Mouse (Mus musculus) liver, embryonic 11.5 days (tissue): Measurements from ENCODE around the gene Trip12. TPM values are rescaled to one million over a fixed set of nuclear protein-coding genes. Genes with fewer than 3 reads are reported as not detected.

Source experiments
- ATAC-seq: fragments of 200-750 bp; cut with Nextera tagmentation; replicated peaks from 2 replicates; pipeline ENCODE4 v1.8.0; 2017; ENCODE audit warnings: moderate number of reproducible peaks, mild to moderate bottlenecking, moderate TSS enrichment, moderate library complexity; ENCODE audit not compliant: low FRiP score
- DNase-seq: peaks from one replicate; pipeline ENCODE4 v3.0.0-alpha.2; 2017; ENCODE audit warnings: low spot score
- H3K27ac ChIP-seq: fragments of 300-500 bp; sonication (generic); 2 replicates; pipeline ENCODE4 v1.5.1; 2014; ENCODE audit warnings: mild to moderate bottlenecking, low read depth, low read length, control low read depth
- H3K27me3 ChIP-seq: fragments of 300-500 bp; sonication (generic); replicated peaks from 2 replicates; pipeline ENCODE4 v1.6.1; 2014; ENCODE audit warnings: low read length, mixed read lengths; ENCODE audit not compliant: control insufficient read depth, insufficient read depth
- H3K36me3 ChIP-seq: fragments of 300-500 bp; sonication (generic); 2 replicates; pipeline ENCODE4 v1.6.1; 2014; ENCODE audit warnings: mild to moderate bottlenecking, low read length, moderate library complexity, mixed read lengths; ENCODE audit not compliant: control insufficient read depth, insufficient read depth
- H3K4me1 ChIP-seq: fragments of 300-500 bp; sonication (generic); replicated peaks from 2 replicates; pipeline ENCODE4 v1.6.1; 2014; ENCODE audit warnings: low read length, mixed read lengths; ENCODE audit not compliant: control insufficient read depth, insufficient read depth
- H3K4me2 ChIP-seq: fragments of 300-500 bp; sonication (generic); 2 replicates; pipeline ENCODE4 v1.6.1; 2014; ENCODE audit warnings: mild to moderate bottlenecking, control low read depth, moderate library complexity
- H3K4me3 ChIP-seq: fragments of 300-500 bp; sonication (generic); 2 replicates; pipeline ENCODE4 v1.5.1; 2014; ENCODE audit warnings: low read depth, low read length, control low read depth
- H3K9ac ChIP-seq: fragments of 300-500 bp; sonication (generic); 2 replicates; pipeline ENCODE4 v1.6.1; 2014; ENCODE audit warnings: low read depth, low read length, control low read depth
- H3K9me3 ChIP-seq: fragments of 300-500 bp; sonication (generic); 2 replicates; pipeline ENCODE4 v1.6.1; 2016; ENCODE audit warnings: low read length, inconsistent platforms, mixed read lengths; ENCODE audit not compliant: control insufficient read depth
- WGBS: fragments of 180-500 bp; shearing (Covaris S2); extraction: QIAGEN DNeasy Blood & Tissue Kit; methylation state at CpG from one replicate; pipeline ENCODE4 v1.1.7; 2014; 5-methylcytosine and 5-hydroxymethylcytosine counted together
- polyA plus RNA-seq: library from polyadenylated mRNA; unstranded; fragments of >200 nt; fragmentation: Nextera tagmentation; extraction: Ambion mirVana; gene quantifications from 2 replicates; pipeline ENCODE4 v1.2.1, GENCODE M21; 2014

The Trip12 gene
- 75.9 and 78.1 TPM in 2 replicates for polyA plus RNA-seq

DNA sequence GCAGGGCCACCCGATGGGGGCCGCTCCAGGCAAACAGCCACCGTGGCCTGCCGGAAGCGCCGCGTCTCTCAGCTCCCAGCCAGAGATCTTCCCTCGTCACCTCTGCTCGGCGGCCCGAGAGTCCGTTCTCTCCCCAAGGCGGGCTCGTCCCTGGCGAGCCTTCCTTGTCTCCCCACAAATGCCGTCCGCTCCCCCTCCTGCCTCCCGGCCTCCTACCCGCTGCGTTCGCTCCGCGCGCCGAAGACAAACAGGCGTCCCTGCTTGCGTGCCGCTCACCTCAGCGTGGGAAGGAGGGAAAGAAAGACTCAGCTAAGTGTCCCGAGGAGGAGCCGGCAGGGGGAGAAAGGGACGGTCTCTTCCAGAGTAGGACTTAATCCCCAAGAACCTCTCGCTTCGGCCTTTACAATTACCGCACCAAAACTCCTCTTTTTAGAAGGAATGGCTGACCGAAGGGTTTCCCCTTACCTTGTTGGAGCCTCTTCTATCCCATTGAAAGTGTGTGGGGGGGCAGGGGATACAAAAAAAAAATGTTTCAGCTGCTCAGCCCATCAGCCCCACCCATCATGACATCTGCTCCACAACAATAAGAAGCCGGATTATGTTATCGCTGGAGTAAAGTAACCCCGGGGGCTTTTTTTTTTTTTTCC is at the start of gene Trip12:
TSS of gene Trip12 (minus strand) at position 499 of the 647 bp plus-strand sequence.
- Histone ChIP-seq H3K9ac (peak within 1 kb of the TSS; percentile 99), H3K9me3 (no peaks in the 10 kb centered on the region), H3K36me3 (no peaks in the 10 kb centered on the region), H3K27me3 (no peaks in the 10 kb centered on the region), H3K4me1 (no peaks in the 10 kb centered on the region), H3K4me3 (peak within 1 kb of the TSS; percentile 98), H3K27ac (peak within 1 kb of the TSS; percentile 98), H3K4me2 (peak within 1 kb of the TSS; percentile 78)
- DNase-seq, result no peak
- under 1% methylated on average over 38 of the region's 39 CpGs for WGBS
- peak; percentile 44 for ATAC-seq

DNA sequence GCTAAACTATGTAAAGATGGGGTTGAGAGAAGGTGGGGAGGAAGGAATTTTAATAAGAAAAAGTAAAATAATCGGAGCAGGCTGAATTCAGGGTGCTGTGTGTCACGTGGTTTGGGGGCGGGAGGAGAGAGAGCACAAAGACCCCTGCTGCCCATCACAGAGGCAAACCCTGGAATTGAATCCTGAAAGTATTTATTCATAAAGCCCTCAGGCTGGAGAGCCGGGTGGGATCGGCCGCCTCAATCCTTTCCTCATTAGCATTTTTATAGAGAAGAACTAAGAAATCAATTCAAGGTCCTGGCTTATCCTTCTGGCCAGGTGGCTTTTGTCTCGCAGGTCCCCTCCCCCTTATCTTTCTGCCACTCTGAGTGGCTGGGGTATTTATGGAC is 49.7 kb upstream of the Trip12 start:
- H3K9me3 ChIP-seq, result no peaks in the 10 kb centered on the region
- 50% methylated on average over 7 of the region's 7 CpGs for WGBS
- DNase-seq (no peak), ATAC-seq (no peak)
- no peak overlapping the region for H3K9ac ChIP-seq
- no peak overlapping the region for H3K4me3 ChIP-seq
- no peak overlapping the region for H3K27ac ChIP-seq
- H3K4me2 ChIP-seq, result no peak overlapping the region
- H3K27me3 ChIP-seq, result no peaks in the 10 kb centered on the region
- no peaks in the 10 kb centered on the region for H3K36me3 ChIP-seq
- no peaks in the 10 kb centered on the region for H3K4me1 ChIP-seq

DNA sequence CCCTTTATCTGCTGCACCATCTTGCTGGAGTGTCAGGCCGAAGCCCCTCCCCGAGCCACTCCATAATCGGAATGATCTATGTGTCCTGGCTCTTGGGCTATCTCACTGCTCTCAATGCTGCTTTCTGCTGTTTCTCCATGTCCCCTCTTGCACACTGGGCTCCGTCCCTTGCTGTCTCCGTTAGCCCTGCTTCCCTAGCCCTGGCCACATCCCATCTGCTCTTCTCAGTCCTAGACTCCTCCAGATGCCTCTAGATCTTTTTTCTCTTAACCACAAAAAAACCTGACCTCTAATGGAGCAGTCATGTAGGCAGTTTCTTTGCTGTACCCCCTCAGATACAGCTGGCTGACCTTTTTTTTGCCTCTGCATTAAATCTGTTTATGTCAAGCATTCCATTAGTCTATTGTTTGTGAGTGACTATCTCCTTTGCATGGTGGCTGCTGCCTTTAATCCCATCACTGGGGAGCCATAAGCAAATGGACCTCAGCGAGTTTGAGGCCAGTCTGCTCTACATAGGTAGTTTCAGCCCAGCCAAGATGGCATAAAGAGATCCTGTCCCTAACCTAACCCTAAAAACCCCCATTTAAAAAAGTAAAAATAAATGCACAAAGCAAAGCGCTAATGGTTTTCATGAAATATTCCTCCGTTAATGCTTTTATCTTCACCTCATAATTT is 49.2 kb upstream of the Trip12 start:
- Histone ChIP-seq H3K4me1 (no peaks in the 10 kb centered on the region), H3K4me2 (no peak overlapping the region), H3K36me3 (no peaks in the 10 kb centered on the region), H3K9ac (no peak overlapping the region), H3K4me3 (no peak overlapping the region), H3K27ac (no peak overlapping the region), H3K27me3 (no peaks in the 10 kb centered on the region), H3K9me3 (no peaks in the 10 kb centered on the region)
- ATAC-seq (no peak), DNase-seq (no peak)
- WGBS, result 61% methylated on average over 8 of the region's 8 CpGs

DNA sequence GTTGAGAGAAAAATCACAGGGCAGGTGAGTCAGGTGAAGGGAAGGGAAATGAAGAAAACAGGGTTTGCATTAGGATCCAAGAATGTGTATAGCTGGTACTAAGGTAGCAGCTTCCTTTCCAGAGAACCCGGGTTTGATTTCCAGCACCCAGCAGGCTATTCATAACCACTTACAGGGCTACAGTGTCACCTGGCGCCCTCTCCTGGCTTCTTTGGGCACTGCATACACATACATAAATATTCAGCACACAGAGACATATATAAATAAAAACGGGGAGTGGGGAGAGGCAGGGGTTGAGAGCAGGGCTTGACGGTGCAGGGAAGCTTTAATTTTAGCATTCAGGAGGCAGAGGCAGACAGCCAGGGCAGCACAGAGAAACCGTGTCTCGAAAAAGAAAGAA is 45.6 kb upstream of the Trip12 start:
- H3K27me3 ChIP-seq, result no peaks in the 10 kb centered on the region
- no peaks in the 10 kb centered on the region for H3K36me3 ChIP-seq
- no peak overlapping the region for H3K4me2 ChIP-seq
- H3K9ac ChIP-seq, result no peak overlapping the region
- H3K4me3 ChIP-seq, result no peak overlapping the region
- no peak for DNase-seq
- H3K27ac ChIP-seq, result no peak overlapping the region
- no peaks in the 10 kb centered on the region for H3K4me1 ChIP-seq
- 83% methylated on average over 6 of the region's 6 CpGs for WGBS
- no peaks in the 10 kb centered on the region for H3K9me3 ChIP-seq
- ATAC-seq, result no peak

DNA sequence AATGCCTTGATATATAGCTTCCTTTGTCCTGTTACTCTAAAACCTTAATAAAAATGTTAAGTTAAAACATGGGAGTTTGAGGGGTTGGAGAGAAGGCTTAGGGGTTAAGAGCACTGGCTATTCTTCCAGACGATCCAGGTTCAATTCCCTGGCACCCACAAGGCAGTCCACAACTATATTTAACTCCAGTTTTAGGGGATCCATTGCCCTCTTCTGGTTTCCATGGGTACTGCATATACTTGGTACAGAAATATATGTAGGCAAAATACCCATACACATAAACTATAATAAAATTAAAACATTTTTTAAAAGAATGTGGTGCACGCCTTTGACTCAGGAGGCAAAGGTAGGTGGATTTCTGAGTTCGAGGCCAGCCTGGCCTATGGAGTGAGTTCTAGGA is 44.9 kb upstream of the Trip12 start:
- no peaks in the 10 kb centered on the region for H3K27me3 ChIP-seq
- no peak overlapping the region for H3K4me2 ChIP-seq
- WGBS, result 71% methylated on average over 3 of the region's 3 CpGs
- no peaks in the 10 kb centered on the region for H3K9me3 ChIP-seq
- no peak overlapping the region for H3K27ac ChIP-seq
- no peaks in the 10 kb centered on the region for H3K4me1 ChIP-seq
- no peak overlapping the region for H3K4me3 ChIP-seq
- no peaks in the 10 kb centered on the region for H3K36me3 ChIP-seq
- no peak for ATAC-seq
- DNase-seq, result no peak
- no peak overlapping the region for H3K9ac ChIP-seq

DNA sequence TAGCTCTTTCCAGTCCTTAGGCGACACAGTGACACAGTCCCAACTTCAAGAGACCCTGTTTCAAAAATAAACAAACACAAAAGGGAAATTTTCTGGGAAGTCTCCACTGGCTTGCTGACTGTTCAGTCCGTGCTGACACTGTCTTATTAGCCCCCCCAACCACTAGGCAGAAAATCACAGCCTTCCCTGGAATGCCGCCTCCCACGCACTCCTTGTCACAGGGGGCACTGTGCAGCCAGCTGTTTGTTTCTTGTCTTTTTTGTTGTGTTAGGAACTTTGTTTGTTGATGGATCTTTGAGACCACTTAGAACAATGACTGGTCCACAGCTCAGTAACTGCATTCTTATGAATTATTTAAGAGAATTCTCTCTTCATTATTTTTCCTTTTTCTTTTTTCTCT is 43.6 kb upstream of the Trip12 start:
- H3K36me3 ChIP-seq, result no peaks in the 10 kb centered on the region
- DNase-seq, result no peak
- H3K4me2 ChIP-seq, result no peak overlapping the region
- H3K4me3 ChIP-seq, result no peak overlapping the region
- no peak overlapping the region for H3K27ac ChIP-seq
- no peaks in the 10 kb centered on the region for H3K27me3 ChIP-seq
- no peaks in the 10 kb centered on the region for H3K4me1 ChIP-seq
- ATAC-seq, result no peak
- no peak overlapping the region for H3K9ac ChIP-seq
- no peaks in the 10 kb centered on the region for H3K9me3 ChIP-seq
- 79% methylated on average over 4 of the region's 4 CpGs for WGBS

DNA sequence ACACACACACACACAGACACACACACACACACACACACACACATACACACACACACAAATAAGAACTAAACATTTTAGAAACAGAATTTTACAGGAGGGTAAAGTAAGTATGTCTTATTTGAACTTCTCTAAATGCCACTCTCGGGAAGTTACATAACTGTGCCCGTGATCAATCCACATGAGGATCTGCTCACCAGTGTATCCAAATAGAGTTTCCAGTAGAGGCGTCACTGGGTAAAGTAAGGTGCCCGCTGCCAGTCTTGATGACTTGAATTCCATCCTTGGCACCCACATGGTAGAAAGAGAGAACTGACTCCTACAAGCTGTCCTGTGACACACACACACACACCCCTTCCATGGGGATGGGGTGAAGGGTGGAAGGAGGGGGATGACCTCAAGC is 42.6 kb upstream of the Trip12 start:
- Histone ChIP-seq H3K36me3 (no peaks in the 10 kb centered on the region), H3K4me3 (no peak overlapping the region), H3K27me3 (no peaks in the 10 kb centered on the region), H3K9me3 (no peaks in the 10 kb centered on the region), H3K4me1 (no peaks in the 10 kb centered on the region), H3K4me2 (no peak overlapping the region), H3K27ac (no peak overlapping the region), H3K9ac (no peak overlapping the region)
- no peak for ATAC-seq
- WGBS, result 86% methylated on average over 4 of the region's 4 CpGs
- no peak for DNase-seq

DNA sequence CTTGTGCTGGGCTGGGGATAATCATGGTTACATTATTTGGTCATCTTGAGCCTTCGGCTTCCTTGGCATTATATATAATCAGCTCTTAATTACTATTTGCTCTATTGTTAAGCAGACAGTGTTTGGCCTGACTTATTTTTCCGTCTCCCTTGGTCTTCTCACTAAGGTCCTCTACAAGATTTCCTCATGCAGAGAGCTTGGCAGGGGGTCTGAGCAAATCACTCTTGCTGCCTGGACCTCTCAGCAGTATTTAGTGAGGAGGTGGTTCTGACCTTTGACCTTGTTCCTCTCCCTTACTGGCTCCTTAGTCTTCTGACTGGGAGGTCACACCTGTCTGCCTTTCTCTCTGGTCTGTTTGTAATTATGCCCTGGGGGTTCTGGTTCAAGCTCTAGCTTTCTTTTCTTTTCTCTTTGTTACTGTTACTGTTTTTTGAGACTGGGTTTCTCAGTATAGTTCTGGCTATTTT is 41.8 kb upstream of the Trip12 start:
- Histone ChIP-seq H3K4me3 (no peak overlapping the region), H3K4me1 (no peaks in the 10 kb centered on the region), H3K4me2 (no peak overlapping the region), H3K9ac (no peak overlapping the region), H3K9me3 (no peaks in the 10 kb centered on the region), H3K27me3 (no peaks in the 10 kb centered on the region), H3K36me3 (no peaks in the 10 kb centered on the region), H3K27ac (no peak overlapping the region)
- WGBS, result 73% methylated on average over 2 of the region's 2 CpGs
- no peak for DNase-seq
- no peak for ATAC-seq
